ENCODE assay signal across 8 mouse cellular contexts in the genomic region with DNA sequence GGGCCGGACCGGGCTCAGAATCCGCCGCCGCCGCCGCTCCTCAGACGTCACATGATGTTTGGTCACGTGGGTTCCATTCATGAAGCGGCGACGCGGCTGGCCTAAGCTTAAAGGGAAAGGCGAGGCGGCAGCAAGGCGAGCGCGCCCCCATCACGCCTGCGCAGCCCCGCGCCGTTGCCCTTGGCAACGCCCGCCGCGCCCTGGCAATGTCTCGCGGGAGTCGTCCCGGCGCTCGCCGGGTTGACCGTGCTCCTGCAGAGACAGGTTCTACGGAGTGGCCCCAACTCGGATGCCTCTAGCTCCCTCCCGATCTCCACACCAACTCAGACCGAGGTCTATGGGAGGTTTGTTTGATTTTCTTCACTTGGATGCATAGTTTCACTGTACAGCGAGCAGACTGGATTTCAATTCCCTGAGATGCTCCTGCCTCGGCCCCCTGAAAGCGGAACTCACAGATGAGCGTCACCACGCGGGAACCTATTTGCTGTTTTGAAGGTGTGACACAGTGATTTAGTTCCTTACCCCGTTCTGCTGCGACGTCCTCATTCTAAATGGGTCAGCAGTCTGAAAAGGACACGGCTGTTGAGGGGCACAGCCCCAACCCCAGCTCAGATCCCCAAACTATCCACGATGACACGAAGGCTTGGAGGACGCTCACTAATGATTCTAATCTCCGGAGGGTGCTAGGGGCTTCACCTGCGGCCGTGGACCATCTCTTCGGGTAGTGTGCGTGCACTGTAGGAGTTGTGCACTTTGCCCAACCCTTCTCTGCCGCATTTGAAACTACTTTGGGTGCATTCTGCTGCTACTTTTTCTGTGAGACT. TPM values are rescaled to one million over a fixed set of nuclear protein-coding genes. Genes with fewer than 3 reads are reported as not detected.
A peak's percentile ranks its signal among the peaks of the same experiment; 100 is the strongest.
DNase-seq lines count a peak whose midpoint lies in the region; ATAC-seq and TF ChIP-seq lines count a peak whose summit lies in the region.

A gene (minus strand): TSS at position 81 of the 824 bp plus-strand sequence.

- H3K36me3 ChIP-seq in hindbrain, embryonic 14.5 days (replicated peaks; ENCODE audit: control insufficient read depth, insufficient read depth): peaks cover 9% of the 10 kb centered on the region

- peaks cover 33% of the 10 kb centered on the region for H3K4me1 ChIP-seq in hindbrain, embryonic 14.5 days (replicated peaks; ENCODE audit: control insufficient read depth, insufficient read depth, low read length)

- H3K27me3 ChIP-seq in Patski: no peaks in the 10 kb centered on the region
- no peaks in the 10 kb centered on the region for H3K27me3 ChIP-seq in hindbrain, embryonic 14.5 days (ENCODE audit: control insufficient read depth, insufficient read depth, low read length)

- peak within 1 kb of the TSS; percentile 89 for H3K4me3 ChIP-seq in hindbrain, embryonic 14.5 days (replicated peaks; ENCODE audit: low read length)

- H3K9ac ChIP-seq in hindbrain, embryonic 14.5 days: peak within 1 kb of the TSS; percentile 90

- H3K9me3 ChIP-seq in hindbrain, embryonic 14.5 days (ENCODE audit: control insufficient read depth, low read length): no peaks in the 10 kb centered on the region

- 12% methylated on average over 56 of the region's 58 CpGs for WGBS in hindbrain, embryonic 14.5 days

- H3K4me2 ChIP-seq in hindbrain, embryonic 14.5 days (replicated peaks): peak within 1 kb of the TSS; percentile 94

- ATAC-seq in Patski: peak; percentile 42
- ATAC-seq in hindbrain, embryonic 14.5 days (ENCODE audit: low FRiP score): peak; percentile 92

- CTCF ChIA-PET in Patski (lab: Charles Lee): interaction anchor here (0.7 to 1.2 kb wide), 2 partner anchors 10 to 143 kb away, joined by 3 read pairs; no protein-coding TSS in a partner anchor

- peak within 1 kb of the TSS; percentile 89 for H3K27ac ChIP-seq in hindbrain, embryonic 14.5 days

- POLR2A ChIA-PET in Patski (lab: Charles Lee): interaction anchor here (0.9 to 1.6 kb wide), 3 partner anchors 9 to 18 kb away, joined by 3 to 8 read pairs (median 3); a partner anchor contains a TSS

- no peak for TF ChIP-seq CTCF in Patski (IDR thresholded peaks at IDR 0.05)

- no peak for DNase-seq in Patski (ENCODE audit: low read depth, low spot score)
- DNase-seq in cerebellum, postnatal 14 days: peak; percentile 95
- DNase-seq in frontal cortex, postnatal 25 days (ENCODE audit: low spot score in 2 of 2): peak; percentile 81 to 84
- DNase-seq in hindbrain, embryonic 14.5 days (ENCODE audit: low spot score): peak; percentile 96
- peak; percentile 88 to 89 for DNase-seq in layer of hippocampus, postnatal 36 days
- peak; percentile 97 for DNase-seq in lung, postnatal 36 days
- peak; percentile 98 for DNase-seq in retina, postnatal 1 day
- DNase-seq in urinary bladder, adult 18-20 months (ENCODE audit: low spot score in 2 of 2): peak; percentile 82 to 89

- in situ Hi-C loops in Patski (cut with MboI; ENCODE audit: low pct_unique_long_range_greater_than_20kb): no loop called here

RNA-seq across cellular contexts. Expression of the gene that starts here (rescaled TPM):
- 54.6 TPM for polyA plus RNA-seq in Patski (2021)
- 35.4 and 37.8 TPM in 2 replicates for polyA plus RNA-seq in hindbrain, embryonic 14.5 days (2014; fragmentation: Nextera tagmentation; extraction: Ambion mirVana)
- 10 to 100 TPM; 77.3 to 86.3 TPM for total RNA-seq in layer of hippocampus, postnatal 36 days (2021)
